Mouse (Mus musculus): Measurements from ENCODE around the gene Mrpl58.

DNA sequence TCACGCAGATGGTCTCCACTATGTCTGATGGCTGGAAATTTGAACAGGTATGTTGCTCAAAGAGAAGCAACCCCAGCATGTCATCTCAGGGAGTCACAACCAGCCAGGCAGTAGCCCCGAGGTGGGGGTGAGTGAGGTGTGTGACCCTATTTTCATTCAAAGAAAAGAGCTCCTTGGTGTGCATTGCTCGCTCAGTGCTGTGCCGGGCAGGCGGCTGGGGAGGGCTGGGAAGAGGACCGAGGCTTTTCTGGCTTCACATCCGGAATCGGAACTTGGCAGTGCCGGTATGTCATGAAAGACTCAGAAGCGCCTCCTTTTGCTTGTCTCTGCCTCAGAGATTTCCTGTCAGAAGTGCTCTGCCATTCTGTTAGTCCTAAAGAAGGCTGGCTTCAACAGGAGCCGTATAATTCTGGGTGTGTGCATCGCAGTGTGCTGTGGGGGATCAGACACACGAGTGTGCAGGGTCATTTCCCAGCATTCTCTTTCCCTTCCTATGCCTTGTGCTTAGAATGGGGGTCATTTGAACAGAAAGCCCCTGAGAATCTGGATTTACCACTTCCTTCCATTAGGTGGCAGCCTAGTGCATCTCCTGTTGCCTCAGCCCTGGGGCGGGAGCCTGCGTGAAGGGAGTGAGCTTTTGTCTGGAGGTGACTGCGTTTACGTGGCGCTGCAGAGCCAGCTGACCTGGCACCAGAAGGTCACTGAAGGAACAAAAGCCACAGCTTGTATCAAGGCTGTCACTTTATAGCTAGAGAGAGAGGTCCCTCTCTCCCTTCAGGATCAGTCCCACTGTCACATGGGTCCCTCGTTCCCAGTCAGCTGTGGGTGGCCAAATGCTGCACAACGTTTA is 24.2 kb downstream of the Mrpl58 start:
- TF ChIP-seq POLR2A (IDR thresholded peaks at IDR 0.05; ENCODE audit: low read depth, low read length): no peak
- TF ChIP-seq CTCF (conservative IDR thresholded peaks at IDR 0.05; ENCODE audit: insufficient read depth, insufficient read length, low read depth, low read length): peak; percentile 88

All from kidney, adult 2 months (tissue).